Mouse (Mus musculus): ENCODE results near the gene Itga3. TPM values are rescaled to one million over a fixed set of nuclear protein-coding genes. Genes with fewer than 3 reads are reported as not detected.

Itga3 gene
- polyA plus RNA-seq, 1 experiment from 2014 or later = 16.7 TPM

GRCm38 (mm10) chr11:95075197-95076040, 1.2 kb downstream of the Itga3 start:
- Histone ChIP-seq H3K36me3 (ENCODE audit: control insufficient read depth, insufficient read depth, low read length) (no peaks in the 10 kb centered on the region), H3K4me3 (ENCODE audit: low read length) (peak overlapping the region; percentile 74), H3K4me2 (ENCODE audit: low read length) (peak overlapping the region; percentile 80), H3K4me1 (ENCODE audit: control insufficient read depth, insufficient read depth, low read depth, low read length) (peaks cover 10% of the 10 kb centered on the region), H3K27ac (ENCODE audit: low read depth, low read length) (peak overlapping the region; percentile 84), H3K27me3 (replicated peaks; ENCODE audit: control insufficient read depth, insufficient read depth, low read length) (peaks cover 7% of the 10 kb centered on the region), H3K9ac (ENCODE audit: low read depth, low read length) (peak overlapping the region; percentile 85), H3K9me3 (ENCODE audit: control insufficient read depth, low read length) (no peaks in the 10 kb centered on the region)
- ATAC-seq = peak; percentile 9; the same call in 1 of the 2 replicates
- 6% methylated on average over 19 of the region's 19 CpGs for WGBS

- no peaks in the 10 kb centered on the region for H3K36me3 ChIP-seq (ENCODE audit: control insufficient read depth, insufficient read depth, low read length)
- peaks cover 10% of the 10 kb centered on the region for H3K4me1 ChIP-seq (ENCODE audit: control insufficient read depth, insufficient read depth, low read depth, low read length)
- 77% methylated on average over 4 of the region's 4 CpGs for WGBS
- H3K9me3 ChIP-seq (ENCODE audit: control insufficient read depth, low read length) = no peaks in the 10 kb centered on the region
- no peak overlapping the region for H3K27ac ChIP-seq (ENCODE audit: low read depth, low read length)
- no peak for ATAC-seq
- peaks cover 7% of the 10 kb centered on the region for H3K27me3 ChIP-seq (replicated peaks; ENCODE audit: control insufficient read depth, insufficient read depth, low read length)
- H3K4me3 ChIP-seq (ENCODE audit: low read length) = peak overlapping the region; percentile 74
- peak overlapping the region; percentile 80 for H3K4me2 ChIP-seq (ENCODE audit: low read length)
- no peak overlapping the region for H3K9ac ChIP-seq (ENCODE audit: low read depth, low read length)
These were observed 1.9 kb downstream of the Itga3 start for GRCm38 (mm10) chr11:95074694-95075093.

- Histone ChIP-seq H3K4me1 (ENCODE audit: control insufficient read depth, insufficient read depth, low read depth, low read length) (peaks cover 10% of the 10 kb centered on the region), H3K36me3 (ENCODE audit: control insufficient read depth, insufficient read depth, low read length) (no peaks in the 10 kb centered on the region), H3K4me2 (ENCODE audit: low read length) (no peak overlapping the region), H3K4me3 (ENCODE audit: low read length) (no peak overlapping the region), H3K9me3 (ENCODE audit: control insufficient read depth, low read length) (no peaks in the 10 kb centered on the region), H3K27me3 (replicated peaks; ENCODE audit: control insufficient read depth, insufficient read depth, low read length) (peaks cover 4% of the 10 kb centered on the region), H3K9ac (ENCODE audit: low read depth, low read length) (no peak overlapping the region), H3K27ac (ENCODE audit: low read depth, low read length) (no peak overlapping the region)
- WGBS = 79% methylated on average over 4 of the region's 4 CpGs
- ATAC-seq = no peak
These were observed 2.8 kb downstream of the Itga3 start for GRCm38 (mm10) chr11:95073835-95074234.

GRCm38 (mm10) chr11:95072804-95073203, 3.8 kb downstream of the Itga3 start:
- Histone ChIP-seq H3K9ac (ENCODE audit: low read depth, low read length) (no peak overlapping the region), H3K4me3 (ENCODE audit: low read length) (no peak overlapping the region), H3K4me2 (ENCODE audit: low read length) (no peak overlapping the region), H3K9me3 (ENCODE audit: control insufficient read depth, low read length) (no peaks in the 10 kb centered on the region), H3K4me1 (ENCODE audit: control insufficient read depth, insufficient read depth, low read depth, low read length) (peaks cover 10% of the 10 kb centered on the region), H3K27ac (ENCODE audit: low read depth, low read length) (no peak overlapping the region), H3K36me3 (ENCODE audit: control insufficient read depth, insufficient read depth, low read length) (no peaks in the 10 kb centered on the region), H3K27me3 (replicated peaks; ENCODE audit: control insufficient read depth, insufficient read depth, low read length) (peaks cover 2% of the 10 kb centered on the region; the same call in 1 of the 2 replicates)
- WGBS = 64% methylated on average over 5 of the region's 5 CpGs
- ATAC-seq = no peak

- WGBS = 66% methylated on average over 8 of the region's 8 CpGs
These were observed 4.5 kb downstream of the Itga3 start for GRCm38 (mm10) chr11:95072136-95072535.

GRCm38 (mm10) chr11:95071266-95071665, 5.3 kb downstream of the Itga3 start:
- H3K9me3 ChIP-seq (ENCODE audit: control insufficient read depth, low read length) = no peaks in the 10 kb centered on the region
- no peaks in the 10 kb centered on the region; the same call in 1 of the 2 replicates for H3K36me3 ChIP-seq (ENCODE audit: control insufficient read depth, insufficient read depth, low read length)
- H3K27me3 ChIP-seq (replicated peaks; ENCODE audit: control insufficient read depth, insufficient read depth, low read length) = no peaks in the 10 kb centered on the region
- no peak overlapping the region for H3K27ac ChIP-seq (ENCODE audit: low read depth, low read length)
- no peak overlapping the region for H3K4me2 ChIP-seq (ENCODE audit: low read length)
- no peak overlapping the region for H3K4me3 ChIP-seq (ENCODE audit: low read length)
- no peak for ATAC-seq
- peaks cover 10% of the 10 kb centered on the region for H3K4me1 ChIP-seq (ENCODE audit: control insufficient read depth, insufficient read depth, low read depth, low read length)
- no peak overlapping the region for H3K9ac ChIP-seq (ENCODE audit: low read depth, low read length)
- WGBS = 53% methylated on average over 7 of the region's 7 CpGs

More at GRCm38 (mm10) chr11:95072136-95072535, 4.5 kb downstream of the Itga3 start:
- Histone ChIP-seq H3K9ac (ENCODE audit: low read depth, low read length) (no peak overlapping the region), H3K4me2 (ENCODE audit: low read length) (no peak overlapping the region), H3K27me3 (replicated peaks; ENCODE audit: control insufficient read depth, insufficient read depth, low read length) (no peaks in the 10 kb centered on the region), H3K36me3 (ENCODE audit: control insufficient read depth, insufficient read depth, low read length) (no peaks in the 10 kb centered on the region; the same call in 1 of the 2 replicates), H3K4me3 (ENCODE audit: low read length) (no peak overlapping the region), H3K9me3 (ENCODE audit: control insufficient read depth, low read length) (no peaks in the 10 kb centered on the region), H3K27ac (ENCODE audit: low read depth, low read length) (no peak overlapping the region), H3K4me1 (ENCODE audit: control insufficient read depth, insufficient read depth, low read depth, low read length) (peaks cover 10% of the 10 kb centered on the region)
- ATAC-seq = no peak

GRCm38 (mm10) chr11:95070140-95071107, 6.2 kb downstream of the Itga3 start:
- Histone ChIP-seq H3K27ac (ENCODE audit: low read depth, low read length) (no peak overlapping the region), H3K4me1 (ENCODE audit: control insufficient read depth, insufficient read depth, low read depth, low read length) (peaks cover 10% of the 10 kb centered on the region), H3K9ac (ENCODE audit: low read depth, low read length) (no peak overlapping the region), H3K4me2 (ENCODE audit: low read length) (no peak overlapping the region), H3K4me3 (ENCODE audit: low read length) (no peak overlapping the region), H3K27me3 (replicated peaks; ENCODE audit: control insufficient read depth, insufficient read depth, low read length) (no peaks in the 10 kb centered on the region), H3K9me3 (ENCODE audit: control insufficient read depth, low read length) (no peaks in the 10 kb centered on the region), H3K36me3 (ENCODE audit: control insufficient read depth, insufficient read depth, low read length) (no peaks in the 10 kb centered on the region; the same call in 1 of the 2 replicates)
- WGBS = 78% methylated on average over 8 of the region's 8 CpGs
- no peak for ATAC-seq

- ATAC-seq = no peak
- H3K4me1 ChIP-seq (ENCODE audit: control insufficient read depth, insufficient read depth, low read depth, low read length) = no peaks in the 10 kb centered on the region; the same call in 1 of the 2 replicates
- no peak overlapping the region for H3K9ac ChIP-seq (ENCODE audit: low read depth, low read length)
- H3K27ac ChIP-seq (ENCODE audit: low read depth, low read length) = no peak overlapping the region
- 87% methylated on average over 10 of the region's 10 CpGs for WGBS
- H3K4me3 ChIP-seq (ENCODE audit: low read length) = no peak overlapping the region
- no peaks in the 10 kb centered on the region for H3K9me3 ChIP-seq (ENCODE audit: control insufficient read depth, low read length)
- no peaks in the 10 kb centered on the region for H3K27me3 ChIP-seq (replicated peaks; ENCODE audit: control insufficient read depth, insufficient read depth, low read length)
- H3K36me3 ChIP-seq (ENCODE audit: control insufficient read depth, insufficient read depth, low read length) = no peaks in the 10 kb centered on the region; the same call in 1 of the 2 replicates
- H3K4me2 ChIP-seq (ENCODE audit: low read length) = no peak overlapping the region
These were observed 7.2 kb downstream of the Itga3 start for GRCm38 (mm10) chr11:95069226-95069957.
